Mouse (Mus musculus) CD4-positive, CD25-positive, alpha-beta regulatory T cell, adult 2 months (primary cell): ENCODE data around the gene Fbp2.
A peak's percentile ranks its signal among the peaks of the same experiment; 100 is the strongest.

Experiments used
- DNase-seq: peaks from one replicate; pipeline ENCODE4 v3.0.0-alpha.2; 2012; ENCODE audit warnings: low read depth, low spot score

Fbp2 gene

GRCm38 (mm10) chr13:62857941-62858915, at the start of gene Fbp2:
Fbp2 (minus strand) TSS chr13:62858422.
- DNase-seq = no peak

GRCm38 (mm10) chr13:62907527-62908162, 49.4 kb upstream of the Fbp2 start:
- DNase-seq = no peak

- no peak for DNase-seq
These were observed 42.9 kb upstream of the Fbp2 start for GRCm38 (mm10) chr13:62901139-62901538.

GRCm38 (mm10) chr13:62897927-62898646, 39.9 kb upstream of the Fbp2 start:
- DNase-seq = no peak

- no peak for DNase-seq
These were observed 35.0 kb upstream of the Fbp2 start for GRCm38 (mm10) chr13:62893044-62893842.

GRCm38 (mm10) chr13:62889311-62889710, 31.1 kb upstream of the Fbp2 start:
- DNase-seq = no peak

- DNase-seq = peak; percentile 21
These were observed 29.7 kb upstream of the Fbp2 start, which contains the start of gene Fbp1 for GRCm38 (mm10) chr13:62887712-62888441. Fbp1 (minus strand) TSS chr13:62888282.

GRCm38 (mm10) chr13:62884536-62884935, 26.3 kb upstream of the Fbp2 start:
- DNase-seq = no peak

GRCm38 (mm10) chr13:62883925-62884324, 25.7 kb upstream of the Fbp2 start:
- no peak for DNase-seq

- no peak for DNase-seq
These were observed 25.2 kb upstream of the Fbp2 start for GRCm38 (mm10) chr13:62883436-62883835.

GRCm38 (mm10) chr13:62882856-62883255, 24.6 kb upstream of the Fbp2 start:
- DNase-seq = no peak

GRCm38 (mm10) chr13:62881336-62881735, 23.1 kb upstream of the Fbp2 start:
- no peak for DNase-seq

GRCm38 (mm10) chr13:62879831-62880615, 21.8 kb upstream of the Fbp2 start:
- DNase-seq = peak; percentile 61

GRCm38 (mm10) chr13:62879411-62879810, 21.2 kb upstream of the Fbp2 start:
- DNase-seq = no peak

- DNase-seq = no peak
These were observed 19.0 kb upstream of the Fbp2 start for GRCm38 (mm10) chr13:62877247-62877646.

- DNase-seq = no peak
These were observed 17.9 kb upstream of the Fbp2 start for GRCm38 (mm10) chr13:62876111-62876510.

- no peak for DNase-seq
These were observed 14.0 kb upstream of the Fbp2 start for GRCm38 (mm10) chr13:62872252-62872651.

GRCm38 (mm10) chr13:62870605-62871004, 12.4 kb upstream of the Fbp2 start:
- DNase-seq = no peak

- DNase-seq = no peak
These were observed 8.6 kb upstream of the Fbp2 start for GRCm38 (mm10) chr13:62866817-62867216.
